Mouse (Mus musculus) duodenum, adult 2 months (tissue): Measurements from ENCODE around the gene Dera. TPM values are rescaled to one million over a fixed set of nuclear protein-coding genes. Genes with fewer than 3 reads are reported as not detected.

ENCODE experiments used
- polyA plus RNA-seq: library from polyadenylated mRNA; depleted of rRNA; stranded (reverse); fragments of >200 nt; gene quantifications from 2 replicates; pipeline ENCODE4 v1.2.3, GENCODE M21; 2012; ENCODE audit warnings: low replicate concordance; rRNA removed

Gene Dera
- 17.1 and 17.5 TPM in 2 replicates for polyA plus RNA-seq

GRCm38 (mm10) chr6:137754056-137754856, at the start of gene Dera:
Gene Dera, plus strand, starts transcription at chr6:137754546.

GRCm38 (mm10) chr6:137734846-137735609, 19.3 kb upstream of the Dera start, which contains the start of gene Strap:
Gene Strap, plus strand, starts transcription at chr6:137735078.

Other genes with a start within 250 kb of the Dera start
- 21.9 and 24.8 TPM in 2 replicates for gene Eps8, start 99.7 kb upstream of the Dera start, polyA plus RNA-seq
- 30.4 and 59.4 TPM in 2 replicates for gene Strap, start 19.5 kb upstream of the Dera start, polyA plus RNA-seq